Mouse (Mus musculus) CD8-positive naive resting alpha-beta T cell, adult 2 months (primary cell): ENCODE data around the gene Bcr.

Experiments used
- DNase-seq, 2 experiments: peaks; one replicate each; pipeline ENCODE4 v3.0.0; 2022; ENCODE audit warnings: low read depth in 2 of 2, low spot score in 2 of 2

The Bcr gene

GRCm38 (mm10) chr10:75232612-75233155, 172.3 kb downstream of the Bcr start:
- no peak for DNase-seq

- no peak for DNase-seq
These were observed 173.1 kb downstream of the Bcr start for GRCm38 (mm10) chr10:75233489-75233888.
